Mouse (Mus musculus) liver, embryonic 11.5 days (tissue): ENCODE measurements around the gene Gtf3c1. TPM values are rescaled to one million over a fixed set of nuclear protein-coding genes. Genes with fewer than 3 reads are reported as not detected.

Source experiments
- ATAC-seq: fragments of 200-750 bp; cut with Nextera tagmentation; replicated peaks from 2 replicates; pipeline ENCODE4 v1.8.0; 2017; ENCODE audit warnings: moderate number of reproducible peaks, mild to moderate bottlenecking, moderate TSS enrichment, moderate library complexity; ENCODE audit not compliant: low FRiP score
- DNase-seq: peaks from one replicate; pipeline ENCODE4 v3.0.0-alpha.2; 2017; ENCODE audit warnings: low spot score
- H3K27ac ChIP-seq: fragments of 300-500 bp; sonication (generic); 2 replicates; pipeline ENCODE4 v1.5.1; 2014; ENCODE audit warnings: mild to moderate bottlenecking, low read depth, low read length, control low read depth
- H3K27me3 ChIP-seq: fragments of 300-500 bp; sonication (generic); replicated peaks from 2 replicates; pipeline ENCODE4 v1.6.1; 2014; ENCODE audit warnings: low read length, mixed read lengths; ENCODE audit not compliant: control insufficient read depth, insufficient read depth
- H3K36me3 ChIP-seq: fragments of 300-500 bp; sonication (generic); 2 replicates; pipeline ENCODE4 v1.6.1; 2014; ENCODE audit warnings: mild to moderate bottlenecking, low read length, moderate library complexity, mixed read lengths; ENCODE audit not compliant: control insufficient read depth, insufficient read depth
- H3K4me1 ChIP-seq: fragments of 300-500 bp; sonication (generic); replicated peaks from 2 replicates; pipeline ENCODE4 v1.6.1; 2014; ENCODE audit warnings: low read length, mixed read lengths; ENCODE audit not compliant: control insufficient read depth, insufficient read depth
- H3K4me2 ChIP-seq: fragments of 300-500 bp; sonication (generic); 2 replicates; pipeline ENCODE4 v1.6.1; 2014; ENCODE audit warnings: mild to moderate bottlenecking, control low read depth, moderate library complexity
- H3K4me3 ChIP-seq: fragments of 300-500 bp; sonication (generic); 2 replicates; pipeline ENCODE4 v1.5.1; 2014; ENCODE audit warnings: low read depth, low read length, control low read depth
- H3K9ac ChIP-seq: fragments of 300-500 bp; sonication (generic); 2 replicates; pipeline ENCODE4 v1.6.1; 2014; ENCODE audit warnings: low read depth, low read length, control low read depth
- H3K9me3 ChIP-seq: fragments of 300-500 bp; sonication (generic); 2 replicates; pipeline ENCODE4 v1.6.1; 2016; ENCODE audit warnings: low read length, inconsistent platforms, mixed read lengths; ENCODE audit not compliant: control insufficient read depth
- WGBS: fragments of 180-500 bp; shearing (Covaris S2); extraction: QIAGEN DNeasy Blood & Tissue Kit; methylation state at CpG from one replicate; pipeline ENCODE4 v1.1.7; 2014; 5-methylcytosine and 5-hydroxymethylcytosine counted together
- polyA plus RNA-seq: library from polyadenylated mRNA; unstranded; fragments of >200 nt; fragmentation: Nextera tagmentation; extraction: Ambion mirVana; gene quantifications from 2 replicates; pipeline ENCODE4 v1.2.1, GENCODE M21; 2014

Gtf3c1 gene
- polyA plus RNA-seq, 1 experiment from 2014 or later, result 28.8 TPM

GRCm38 (mm10) chr7:125643880-125644279, 63.7 kb downstream of the Gtf3c1 start:
- no peak for ATAC-seq
- DNase-seq, result no peak
- 90% methylated on average over 6 of the region's 6 CpGs for WGBS
- Histone ChIP-seq H3K4me1 (no peaks in the 10 kb centered on the region), H3K9me3 (no peaks in the 10 kb centered on the region), H3K4me2 (no peak overlapping the region), H3K27me3 (no peaks in the 10 kb centered on the region), H3K27ac (no peak overlapping the region), H3K4me3 (no peak overlapping the region), H3K36me3 (peaks cover 58% of the 10 kb centered on the region), H3K9ac (no peak overlapping the region)

GRCm38 (mm10) chr7:125638870-125639386, 68.7 kb downstream of the Gtf3c1 start:
- Histone ChIP-seq H3K27me3 (no peaks in the 10 kb centered on the region), H3K9me3 (no peaks in the 10 kb centered on the region), H3K4me1 (no peaks in the 10 kb centered on the region), H3K9ac (no peak overlapping the region), H3K27ac (no peak overlapping the region), H3K4me3 (no peak overlapping the region), H3K36me3 (peaks cover 26% of the 10 kb centered on the region), H3K4me2 (no peak overlapping the region)
- no peak; the same call in 1 of the 2 replicates for ATAC-seq
- DNase-seq, result peak; percentile 45
- 51% methylated on average over 9 of the region's 9 CpGs for WGBS

GRCm38 (mm10) chr7:125638376-125638775, 69.2 kb downstream of the Gtf3c1 start:
- no peaks in the 10 kb centered on the region for H3K9me3 ChIP-seq
- DNase-seq (no peak), ATAC-seq (no peak)
- no peaks in the 10 kb centered on the region for H3K27me3 ChIP-seq
- no peak overlapping the region for H3K27ac ChIP-seq
- no peaks in the 10 kb centered on the region for H3K4me1 ChIP-seq
- peaks cover 20% of the 10 kb centered on the region for H3K36me3 ChIP-seq
- H3K4me3 ChIP-seq, result no peak overlapping the region
- WGBS, result 71% methylated on average over 6 of the region's 6 CpGs
- H3K9ac ChIP-seq, result no peak overlapping the region
- no peak overlapping the region for H3K4me2 ChIP-seq

- DNase-seq (no peak), ATAC-seq (no peak)
- H3K4me3 ChIP-seq, result no peak overlapping the region
- no peak overlapping the region for H3K4me2 ChIP-seq
- WGBS, result 83% methylated on average over 8 of the region's 8 CpGs
- no peak overlapping the region for H3K27ac ChIP-seq
- H3K36me3 ChIP-seq, result peaks cover 13% of the 10 kb centered on the region
- no peaks in the 10 kb centered on the region for H3K27me3 ChIP-seq
- H3K9me3 ChIP-seq, result no peaks in the 10 kb centered on the region
- no peaks in the 10 kb centered on the region for H3K4me1 ChIP-seq
- H3K9ac ChIP-seq, result no peak overlapping the region
These were observed 70.1 kb downstream of the Gtf3c1 start for GRCm38 (mm10) chr7:125637220-125638140.

GRCm38 (mm10) chr7:125630989-125631388, 76.6 kb downstream of the Gtf3c1 start:
- DNase-seq (no peak), ATAC-seq (no peak)
- WGBS, result 80% methylated on average over 3 of the region's 3 CpGs
- Histone ChIP-seq H3K4me3 (no peak overlapping the region), H3K9ac (no peak overlapping the region), H3K9me3 (no peaks in the 10 kb centered on the region; the same call in 1 of the 2 replicates), H3K36me3 (no peaks in the 10 kb centered on the region), H3K4me1 (no peaks in the 10 kb centered on the region), H3K4me2 (no peak overlapping the region), H3K27me3 (no peaks in the 10 kb centered on the region), H3K27ac (0 out of 2 replicates have a peak overlapping the region, but pooled peaks have one; percentile 19)

GRCm38 (mm10) chr7:125630317-125630716, 77.3 kb downstream of the Gtf3c1 start:
- Histone ChIP-seq H3K4me2 (no peak overlapping the region), H3K27ac (no peak overlapping the region), H3K27me3 (no peaks in the 10 kb centered on the region), H3K4me3 (no peak overlapping the region), H3K36me3 (no peaks in the 10 kb centered on the region), H3K9ac (no peak overlapping the region), H3K9me3 (no peaks in the 10 kb centered on the region; the same call in 1 of the 2 replicates), H3K4me1 (no peaks in the 10 kb centered on the region)
- DNase-seq (no peak), ATAC-seq (peak; percentile 64)
- WGBS, result 31% methylated on average over 4 of the region's 4 CpGs

GRCm38 (mm10) chr7:125625829-125626228, 81.8 kb downstream of the Gtf3c1 start:
- Histone ChIP-seq H3K9me3 (no peaks in the 10 kb centered on the region; the same call in 1 of the 2 replicates), H3K4me1 (no peaks in the 10 kb centered on the region), H3K9ac (no peak overlapping the region), H3K4me3 (no peak overlapping the region), H3K27ac (no peak overlapping the region), H3K36me3 (no peaks in the 10 kb centered on the region), H3K4me2 (no peak overlapping the region), H3K27me3 (no peaks in the 10 kb centered on the region)
- WGBS, result 58% methylated on average over 7 of the region's 7 CpGs
- ATAC-seq, result no peak
- no peak for DNase-seq

GRCm38 (mm10) chr7:125625219-125625618, 82.4 kb downstream of the Gtf3c1 start:
- no peak for DNase-seq
- no peaks in the 10 kb centered on the region for H3K27me3 ChIP-seq
- H3K9ac ChIP-seq, result no peak overlapping the region
- 73% methylated on average over 4 of the region's 4 CpGs for WGBS
- no peak for ATAC-seq
- no peak overlapping the region for H3K4me2 ChIP-seq
- H3K4me3 ChIP-seq, result no peak overlapping the region
- H3K36me3 ChIP-seq, result no peaks in the 10 kb centered on the region
- H3K9me3 ChIP-seq, result no peaks in the 10 kb centered on the region; the same call in 1 of the 2 replicates
- no peak overlapping the region for H3K27ac ChIP-seq
- H3K4me1 ChIP-seq, result no peaks in the 10 kb centered on the region
